Mouse (Mus musculus) Patski (cell line): ENCODE measurements around the gene 0610009B22Rik. TPM values are rescaled to one million over a fixed set of nuclear protein-coding genes. Genes with fewer than 3 reads are reported as not detected.
A peak's percentile ranks its signal among the peaks of the same experiment; 100 is the strongest.

Experiments used
- ATAC-seq: fragments of 100-300 bp; one replicate; pipeline ENCODE4 v1.8.0; 2021
- CTCF ChIA-PET: fragments of 350-600 bp; sonication (Branson Sonifier 250); formaldehyde crosslinking; loops from one replicate; lab custom pipeline; 2022; ENCODE audit warnings: inconsistent platforms; lab: Charles Lee
- POLR2A ChIA-PET: fragments of 350-600 bp; sonication (Branson Sonifier 250); formaldehyde crosslinking; loops from one replicate; lab custom pipeline; 2022; ENCODE audit warnings: antibody characterized with exemption, inconsistent platforms; lab: Charles Lee
- DNase-seq: peaks from one replicate; pipeline ENCODE4 v3.0.0-alpha.2; 2011; ENCODE audit warnings: low read depth, low spot score
- H3K27me3 ChIP-seq: fragments of 371-371 bp; one replicate; pipeline ENCODE4 v1.5.1; 2021
- CTCF ChIP-seq: fragments of 100-300 bp; IDR thresholded peaks from one replicate; pipeline ENCODE4 v1.5.1; 2021
- in situ Hi-C: fragments of 300-500 bp; cut with MboI; formaldehyde crosslinking; loops from 3 replicates; pipeline ENCODE4 v1.11.1; 2018; ENCODE audit warnings: low pct_unique_long_range_greater_than_20kb, mixed read lengths
- polyA plus RNA-seq: library from polyadenylated mRNA; unstranded; gene quantifications from one replicate; pipeline ENCODE4 v1.2.3, GENCODE M21; 2021

The 0610009B22Rik gene
- polyA plus RNA-seq, 1 experiment from 2014 or later = 67.1 TPM

- ChIA-PET POLR2A (interaction anchor here (1.1 kb wide), 1 partner anchor 10 kb away, joined by 3 read pairs; no protein-coding TSS in a partner anchor), CTCF (no interaction called here)
- no peak for ATAC-seq
- in situ Hi-C loops = no loop called here
- no peak for DNase-seq
- H3K27me3 ChIP-seq = no peaks in the 10 kb centered on the region
- TF ChIP-seq CTCF = no peak
Measured at GRCm38 (mm10) chr11:51643202-51643601, 45.5 kb downstream of the 0610009B22Rik start.

DNA sequence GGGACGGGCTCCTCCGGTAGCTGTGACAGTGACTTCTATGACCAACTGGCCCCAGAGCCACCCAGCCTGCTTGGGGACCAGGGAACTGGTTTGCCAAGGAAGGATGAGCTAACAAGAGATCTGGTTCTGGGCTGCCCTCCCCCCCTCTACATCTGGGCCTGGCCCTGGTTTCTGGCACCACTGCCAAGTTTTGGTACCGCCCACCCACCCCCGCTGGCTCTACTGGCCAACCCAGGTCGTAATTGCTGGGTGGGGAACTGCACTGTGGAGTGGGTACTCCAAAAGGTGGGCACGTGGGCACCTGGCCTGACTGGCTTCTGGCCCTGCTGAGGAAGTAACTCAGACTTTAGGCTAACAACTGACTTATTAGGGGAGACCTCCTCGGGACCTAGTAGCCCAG is 47.9 kb downstream of the 0610009B22Rik start:
- no peak for TF ChIP-seq CTCF
- no peak for DNase-seq
- H3K27me3 ChIP-seq = no peaks in the 10 kb centered on the region
- ChIA-PET CTCF (interaction anchor here (0.8 kb wide), 1 partner anchor 20 kb away, joined by 3 read pairs; no protein-coding TSS in a partner anchor), POLR2A (interaction anchor here (1.5 to 2.0 kb wide), 3 partner anchors 10 to 34 kb away, joined by 3 to 8 read pairs (median 4); partner anchors contain the start of genes D930048N14Rik and N4bp3)
- ATAC-seq = no peak
- in situ Hi-C loops = no loop called here

DNA sequence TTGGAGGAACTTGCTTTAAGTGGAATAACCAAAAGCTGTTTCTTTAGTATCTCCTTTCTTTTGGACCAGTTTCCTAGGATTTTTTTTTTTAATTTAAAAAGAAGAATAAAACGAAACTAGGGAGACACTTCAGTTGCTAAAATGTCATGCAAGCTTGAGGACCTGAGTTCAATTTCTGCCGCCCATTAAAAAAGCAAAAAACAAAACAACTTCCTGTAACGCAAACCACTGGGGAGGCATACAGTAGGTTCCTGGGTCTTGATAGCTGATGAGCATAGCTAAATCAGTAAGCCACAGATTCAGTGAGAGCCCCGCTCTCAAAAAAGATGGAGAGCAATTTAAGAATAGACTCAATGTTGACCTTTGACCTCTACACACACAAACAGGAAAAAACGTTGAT is 50.2 kb downstream of the 0610009B22Rik start:
- in situ Hi-C loops = no loop called here
- ChIA-PET POLR2A (no interaction called here), CTCF (interaction anchor here (0.9 kb wide), 1 partner anchor 43 kb away, joined by 3 read pairs; no protein-coding TSS in a partner anchor)
- no peak for TF ChIP-seq CTCF
- ATAC-seq (no peak), DNase-seq (no peak)
- no peaks in the 10 kb centered on the region for H3K27me3 ChIP-seq

DNA sequence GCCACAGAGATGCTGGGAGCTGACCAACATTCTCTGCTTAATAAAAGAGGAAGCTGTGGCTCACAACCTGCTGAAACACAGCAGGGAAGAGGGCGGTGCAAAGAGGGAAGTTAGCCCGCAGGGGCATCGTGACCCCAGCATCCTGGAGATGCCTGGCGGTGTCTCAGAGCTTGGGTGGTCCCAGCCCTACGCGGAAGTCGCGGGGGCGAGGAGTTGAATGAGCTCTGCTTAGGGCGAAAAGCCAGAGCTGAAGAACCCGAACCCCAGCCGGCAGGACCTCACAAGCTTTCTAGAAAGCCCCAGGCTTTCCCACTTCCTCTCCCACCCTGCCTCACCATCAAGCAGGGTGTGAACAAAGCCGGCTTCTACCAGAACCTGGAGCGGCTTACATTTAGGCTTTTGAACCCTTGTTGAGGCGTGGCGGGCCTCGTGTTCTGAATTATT is 50.7 kb downstream of the 0610009B22Rik start:
- TF ChIP-seq CTCF = no peak
- in situ Hi-C loops = no loop called here
- POLR2A ChIA-PET = interaction anchor here (0.7 to 1.2 kb wide), 2 partner anchors 9 to 31 kb away, joined by 3 read pairs; partner anchors contain the start of gene Hnrnpab
- ATAC-seq = no peak
- CTCF ChIA-PET = interaction anchor here (0.9 kb wide), 1 partner anchor 43 kb away, joined by 3 read pairs; no protein-coding TSS in a partner anchor
- no peaks in the 10 kb centered on the region for H3K27me3 ChIP-seq
- DNase-seq = no peak

DNA sequence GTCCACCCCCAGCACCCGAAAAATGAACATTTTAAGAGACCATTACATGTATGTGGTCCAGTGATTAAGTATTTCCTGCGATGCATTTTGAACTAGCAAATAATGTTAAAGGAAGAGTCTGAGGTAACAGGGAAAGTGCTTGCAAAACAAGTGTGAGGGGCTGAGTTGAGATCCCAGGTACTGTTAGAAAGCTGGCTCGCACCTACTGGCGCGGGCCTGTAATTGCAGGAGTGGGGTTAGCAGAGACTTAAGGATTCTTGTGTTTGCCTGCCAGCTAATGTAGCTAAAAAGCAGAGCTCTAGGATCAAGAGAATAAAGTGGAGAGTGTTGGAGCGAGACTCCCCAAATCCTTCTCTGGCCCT is 52.4 kb downstream of the 0610009B22Rik start:
- ChIA-PET CTCF (interaction anchor here (1.2 to 1.4 kb wide), 5 partner anchors 8 to 45 kb away, joined by 4 to 7 read pairs (median 4); no protein-coding TSS in a partner anchor), POLR2A (interaction anchor here (0.6 to 1.5 kb wide), 8 partner anchors 9 to 220 kb away, joined by 3 to 13 read pairs (median 4); partner anchors contain the start of genes D930048N14Rik and N4bp3)
- H3K27me3 ChIP-seq = no peaks in the 10 kb centered on the region
- peak; percentile 29 for ATAC-seq
- in situ Hi-C loops = no loop called here
- no peak for DNase-seq
- TF ChIP-seq CTCF = no peak

- DNase-seq (no peak), ATAC-seq (peak; percentile 7)
- POLR2A ChIA-PET = interaction anchor here (0.6 to 1.5 kb wide), 8 partner anchors 9 to 221 kb away, joined by 3 to 13 read pairs (median 4); partner anchors contain the start of genes D930048N14Rik and N4bp3
- CTCF ChIA-PET = interaction anchor here (1.2 to 1.4 kb wide), 5 partner anchors 9 to 46 kb away, joined by 4 to 7 read pairs (median 4); no protein-coding TSS in a partner anchor
- H3K27me3 ChIP-seq = no peaks in the 10 kb centered on the region
- in situ Hi-C loops = no loop called here
- no peak for TF ChIP-seq CTCF
Measured at GRCm38 (mm10) chr11:51635525-51636322, 53.0 kb downstream of the 0610009B22Rik start, which contains the start of gene Rmnd5b. Rmnd5b (minus strand) TSS chr11:51635896.

Other genes with a start within 250 kb of the 0610009B22Rik start
- gene Phykpl, start 104.1 kb downstream of the 0610009B22Rik start, polyA plus RNA-seq = 18.4 TPM
- 520 TPM for gene Hnrnpab, start 82.0 kb downstream of the 0610009B22Rik start, polyA plus RNA-seq
- 69.0 TPM for gene Nhp2, start 69.1 kb downstream of the 0610009B22Rik start, polyA plus RNA-seq
- gene Rmnd5b, start 53.0 kb downstream of the 0610009B22Rik start, polyA plus RNA-seq = 49.4 TPM
- gene N4bp3, start 38.0 kb downstream of the 0610009B22Rik start, polyA plus RNA-seq = 25.0 TPM
- 8.3 TPM for gene D930048N14Rik, start 37.9 kb downstream of the 0610009B22Rik start, polyA plus RNA-seq
- 18.8 TPM for gene Sec24a, start 74.8 kb upstream of the 0610009B22Rik start, polyA plus RNA-seq
- 91.0 TPM for gene Sar1b, start 74.8 kb upstream of the 0610009B22Rik start, polyA plus RNA-seq
- 31.6 TPM for gene Jade2, start 168.8 kb upstream of the 0610009B22Rik start, polyA plus RNA-seq